Mouse (Mus musculus) MEL (cell line): ENCODE measurements around the gene Ostm1.

ENCODE experiments used
- CHD1 ChIP-seq: IDR thresholded peaks from 2 replicates; pipeline ENCODE4 v1.6.1; 2012; ENCODE audit warnings: low read depth, mild to moderate bottlenecking, inconsistent platforms, low read length, improper control_type of control experiment
- CTCF ChIP-seq, 3 experiments: IDR thresholded peaks in 2 of 3; conservative IDR thresholded peaks in 1 of 3; 2 replicates each; pipeline ENCODE4 v1.5.1; 2011 to 2012; ENCODE audit warnings: low read length in 3 of 3, low read depth in 2 of 3, mild to moderate bottlenecking in 2 of 3, improper control_type of control experiment in 1 of 3, inconsistent platforms in 1 of 3, mixed read lengths in 1 of 3, moderate library complexity in 1 of 3; ENCODE audit not compliant: control insufficient read depth in 1 of 3, insufficient read depth in 1 of 3, poor library complexity in 1 of 3, severe bottlenecking in 1 of 3
- TAL1 ChIP-seq: IDR thresholded peaks from 2 replicates; pipeline ENCODE4 v1.6.1; 2012; ENCODE audit warnings: mild to moderate bottlenecking, inconsistent platforms, low read length, moderate library complexity, mixed read lengths
- TCF12 ChIP-seq: IDR thresholded peaks from 2 replicates; pipeline ENCODE4 v1.6.1; 2014; ENCODE audit warnings: low read depth, mild to moderate bottlenecking, inconsistent platforms, low read length, improper control_type of control experiment, moderate library complexity
- UBTF ChIP-seq: IDR thresholded peaks from 2 replicates; pipeline ENCODE4 v1.6.1; 2012; ENCODE audit warnings: low read depth, mild to moderate bottlenecking, inconsistent platforms, low read length, improper control_type of control experiment, moderate library complexity, borderline replicate concordance; ENCODE audit not compliant: insufficient read depth

- no peak for TF ChIP-seq CTCF (IDR thresholded peaks at IDR 0.05 in 2 of 3, conservative IDR thresholded peaks at IDR 0.05 in 1 of 3; ENCODE audit: control insufficient read depth in 1 of 3, insufficient read depth in 1 of 3, low read depth in 2 of 3, low read length in 3 of 3, poor library complexity in 1 of 3, severe bottlenecking in 1 of 3)
- no peak for TF ChIP-seq TAL1
- no peak for TF ChIP-seq TCF12
- TF ChIP-seq CHD1 = no peak
- no peak for TF ChIP-seq UBTF
Observed at GRCm38 (mm10) chr10:42577525-42578280, 5.9 kb upstream of the Ostm1 start.
